17 mouse cellular contexts compared by ENCODE assay signal in genomic region chr2:174643448-174644144, GRCm38 (mm10). TPM values are rescaled to one million over a fixed set of nuclear protein-coding genes. Genes with fewer than 3 reads are reported as not detected.
DNase-seq lines count a peak whose midpoint lies in the region; ATAC-seq lines count a peak whose summit lies in the region.
"Had no signal": no experiment of that assay in that cellular context is flagged by ENCODE, and none has a peak within 500 bp of the region (broad histone marks: within the 10 kb centered on the region; RNA-seq: fewer than 3 reads in every experiment).

TSS of gene Zfp831 (plus strand) at chr2:174643534.

- no peaks in the 10 kb centered on the region for H3K27me3 ChIP-seq in hindbrain, embryonic 12.5 days
- H3K27me3 ChIP-seq in hindbrain, embryonic 14.5 days (ENCODE audit: control insufficient read depth, insufficient read depth, low read length): no peaks in the 10 kb centered on the region
- no peaks in the 10 kb centered on the region for H3K27me3 ChIP-seq in embryonic facial prominence, embryonic 12.5 days
- H3K27me3 ChIP-seq in limb, embryonic 10.5 days (ENCODE audit: low read depth, poor library complexity, severe bottlenecking): peaks cover 3% of the 10 kb centered on the region; the same call in 1 of the 2 replicates
- no peaks in the 10 kb centered on the region for H3K27me3 ChIP-seq in neural tube, embryonic 15.5 days (replicated peaks)

- H3K9me3 ChIP-seq in hindbrain, embryonic 12.5 days (replicated peaks): 0 out of 2 replicates have a peak, but pooled peaks cover 3% of the 10 kb centered on the region
- H3K9me3 ChIP-seq in hindbrain, embryonic 14.5 days (ENCODE audit: control insufficient read depth, low read length): peaks cover 6% of the 10 kb centered on the region; the same call in 1 of the 2 replicates
- H3K9me3 ChIP-seq in embryonic facial prominence, embryonic 12.5 days: no peaks in the 10 kb centered on the region
- H3K9me3 ChIP-seq in limb, embryonic 10.5 days (replicated peaks): no peaks in the 10 kb centered on the region
- H3K9me3 ChIP-seq in neural tube, embryonic 15.5 days (replicated peaks): peaks cover under 1% of the 10 kb centered on the region; the same call in 1 of the 2 replicates
- H3K9me3 ChIP-seq: limb, embryonic 12.5 days; megakaryocyte, embryonic 14.5 days had no signal

- H3K27ac ChIP-seq in hindbrain, embryonic 12.5 days: no peak within 1 kb of the TSS
- H3K27ac ChIP-seq in hindbrain, embryonic 14.5 days: no peak within 1 kb of the TSS
- H3K27ac ChIP-seq in embryonic facial prominence, embryonic 12.5 days: no peak within 1 kb of the TSS
- peak within 1 kb of the TSS; percentile 50; the same call in 1 of the 2 replicates for H3K27ac ChIP-seq in limb, embryonic 10.5 days
- H3K27ac ChIP-seq in neural tube, embryonic 15.5 days (replicated peaks): no peak within 1 kb of the TSS
- H3K27ac ChIP-seq: limb, embryonic 12.5 days had no signal

- H3K4me3 ChIP-seq in hindbrain, embryonic 12.5 days: no peak within 1 kb of the TSS
- H3K4me3 ChIP-seq in hindbrain, embryonic 14.5 days (replicated peaks; ENCODE audit: low read length): no peak within 1 kb of the TSS
- no peak within 1 kb of the TSS for H3K4me3 ChIP-seq in embryonic facial prominence, embryonic 12.5 days
- H3K4me3 ChIP-seq in limb, embryonic 10.5 days: no peak within 1 kb of the TSS
- H3K4me3 ChIP-seq in neural tube, embryonic 15.5 days (replicated peaks): no peak within 1 kb of the TSS
- H3K4me3 ChIP-seq: limb, embryonic 12.5 days; megakaryocyte, embryonic 14.5 days had no signal

- 0 out of 2 replicates have a peak, but pooled peaks have one; percentile 16 for ATAC-seq in hindbrain, embryonic 12.5 days (ENCODE audit: low FRiP score)
- ATAC-seq in hindbrain, embryonic 14.5 days (ENCODE audit: low FRiP score): no peak
- ATAC-seq in embryonic facial prominence, embryonic 12.5 days (ENCODE audit: insufficient number of reproducible peaks, insufficient read depth, low FRiP score, low TSS enrichment): peak; percentile 74; the same call in 1 of the 2 replicates
- ATAC-seq in neural tube, embryonic 15.5 days (ENCODE audit: low FRiP score): no peak
- no peak for ATAC-seq in frontal cortex, adult (ENCODE audit: low TSS enrichment)

- 81% methylated on average over 18 of the region's 18 CpGs for WGBS in hindbrain, embryonic 12.5 days
- 84% methylated on average over 18 of the region's 18 CpGs for WGBS in hindbrain, embryonic 14.5 days
- 72% methylated on average over 18 of the region's 18 CpGs for WGBS in embryonic facial prominence, embryonic 12.5 days
- 83% methylated on average over 18 of the region's 18 CpGs for WGBS in limb, embryonic 10.5 days
- WGBS in neural tube, embryonic 15.5 days: 88% methylated on average over 18 of the region's 18 CpGs

- H3K4me1 ChIP-seq in hindbrain, embryonic 12.5 days: no peaks in the 10 kb centered on the region
- H3K4me1 ChIP-seq in hindbrain, embryonic 14.5 days (replicated peaks; ENCODE audit: control insufficient read depth, insufficient read depth, low read length): no peaks in the 10 kb centered on the region
- H3K4me1 ChIP-seq in embryonic facial prominence, embryonic 12.5 days: no peaks in the 10 kb centered on the region
- no peaks in the 10 kb centered on the region for H3K4me1 ChIP-seq in limb, embryonic 10.5 days
- no peaks in the 10 kb centered on the region for H3K4me1 ChIP-seq in neural tube, embryonic 15.5 days
- H3K4me1 ChIP-seq: limb, embryonic 12.5 days; megakaryocyte, embryonic 14.5 days had no signal

- no peak for DNase-seq in hindbrain, embryonic 14.5 days (ENCODE audit: low spot score)
- no peak for DNase-seq in left cerebral cortex, postnatal 25 days (ENCODE audit: low spot score in 2 of 2)
- DNase-seq in left cerebral cortex, adult 9 months (ENCODE audit: low spot score in 2 of 2): no peak
- no peak for DNase-seq in limb, embryonic 10.5 days (ENCODE audit: low spot score)
- DNase-seq: adrenal gland, adult 2 months; cerebellum, postnatal 10 days; gastrocnemius, postnatal 36 days; heart, postnatal 10 days; kidney, adult 18-20 months had no signal

- H3K4me2 ChIP-seq in hindbrain, embryonic 12.5 days (replicated peaks): no peak within 1 kb of the TSS
- no peak within 1 kb of the TSS for H3K4me2 ChIP-seq in hindbrain, embryonic 14.5 days (replicated peaks)
- H3K4me2 ChIP-seq in embryonic facial prominence, embryonic 12.5 days (replicated peaks): no peak within 1 kb of the TSS
- H3K4me2 ChIP-seq in neural tube, embryonic 15.5 days: no peak within 1 kb of the TSS
- H3K4me2 ChIP-seq: limb, embryonic 12.5 days had no signal

- no peak within 1 kb of the TSS for H3K9ac ChIP-seq in hindbrain, embryonic 12.5 days
- no peak within 1 kb of the TSS for H3K9ac ChIP-seq in hindbrain, embryonic 14.5 days
- H3K9ac ChIP-seq in embryonic facial prominence, embryonic 12.5 days: no peak within 1 kb of the TSS
- no peak within 1 kb of the TSS for H3K9ac ChIP-seq in neural tube, embryonic 15.5 days (replicated peaks)
- H3K9ac ChIP-seq: limb, embryonic 12.5 days had no signal

- H3K36me3 ChIP-seq in hindbrain, embryonic 12.5 days: no peaks in the 10 kb centered on the region
- H3K36me3 ChIP-seq in hindbrain, embryonic 14.5 days (replicated peaks; ENCODE audit: control insufficient read depth, insufficient read depth): no peaks in the 10 kb centered on the region
- no peaks in the 10 kb centered on the region for H3K36me3 ChIP-seq in embryonic facial prominence, embryonic 12.5 days
- no peaks in the 10 kb centered on the region for H3K36me3 ChIP-seq in limb, embryonic 10.5 days
- H3K36me3 ChIP-seq in neural tube, embryonic 15.5 days: no peaks in the 10 kb centered on the region
- H3K36me3 ChIP-seq: limb, embryonic 12.5 days had no signal

- intact Hi-C loops in left cerebral cortex, postnatal 25 days (cut with DNase I): no loop called here

RNA-seq across cellular contexts. Expression of gene Zfp831, which starts in this region (rescaled TPM):
- 0.03 TPM in 1 of 2 replicates, not detected in the other for polyA plus RNA-seq in hindbrain, embryonic 12.5 days (2016; fragmentation: Nextera tagmentation; extraction: Ambion mirVana)
- not detected in 2 replicates for polyA plus RNA-seq in hindbrain, embryonic 14.5 days (2014; fragmentation: Nextera tagmentation; extraction: Ambion mirVana)
- 10 to 100 TPM; 16.8 to 18.3 TPM for total RNA-seq in left cerebral cortex, postnatal 25 days (2021)
- not detected in 2 replicates for polyA plus RNA-seq in embryonic facial prominence, embryonic 12.5 days (2016; fragmentation: Nextera tagmentation; extraction: Ambion mirVana)
- polyA plus RNA-seq in limb, embryonic 10.5 days (2016; fragmentation: Nextera tagmentation; extraction: Ambion mirVana): not detected in 2 replicates
- 0.01 TPM in 1 of 2 replicates, not detected in the other for polyA plus RNA-seq in neural tube, embryonic 15.5 days (2015; fragmentation: Nextera tagmentation; extraction: Ambion mirVana)
- polyA plus RNA-seq: limb, embryonic 12.5 days; lung, embryonic 16.5 days; neural tube, embryonic 11.5 days had no signal

Comparison
In these comparisons a context has a peak if more than half of its experiments do, and no peak if none do; other contexts are left out.
1. Peak in ATAC-seq in hindbrain, embryonic 12.5 days; RNA of the gene not detected or under 1 TPM.
2. Peak in ATAC-seq in embryonic facial prominence, embryonic 12.5 days; RNA of the gene not detected or under 1 TPM.